Mouse (Mus musculus) midbrain, postnatal 0 days (tissue): ENCODE measurements around the gene Dhcr24. TPM values are rescaled to one million over a fixed set of nuclear protein-coding genes. Genes with fewer than 3 reads are reported as not detected.
A peak's percentile ranks its signal among the peaks of the same experiment; 100 is the strongest.

Experiments
- ATAC-seq: fragments of 200-750 bp; cut with Nextera tagmentation; 2 replicates; pipeline ENCODE4 v1.8.0; 2017; ENCODE audit warnings: moderate number of reproducible peaks, mild to moderate bottlenecking, moderate TSS enrichment, moderate library complexity; ENCODE audit not compliant: low FRiP score
- DNase-seq: peaks from one replicate; pipeline ENCODE4 v3.0.0-alpha.2; 2015; ENCODE audit warnings: low spot score
- H3K27ac ChIP-seq: fragments of 300-500 bp; sonication (generic); 2 replicates; pipeline ENCODE4 v1.5.1; 2014; ENCODE audit warnings: low read depth, mild to moderate bottlenecking, low read length, mixed read lengths
- H3K27me3 ChIP-seq: fragments of 300-500 bp; sonication (generic); 2 replicates; pipeline ENCODE4 v1.6.1; 2014; ENCODE audit warnings: low read length, control low read depth, mixed read lengths; ENCODE audit not compliant: insufficient read depth
- H3K36me3 ChIP-seq: fragments of 300-500 bp; sonication (generic); 2 replicates; pipeline ENCODE4 v1.6.1; 2014; ENCODE audit warnings: low read length, control low read depth, mixed read lengths; ENCODE audit not compliant: insufficient read depth
- H3K4me1 ChIP-seq: fragments of 300-500 bp; sonication (generic); 2 replicates; pipeline ENCODE4 v1.6.1; 2014; ENCODE audit warnings: mild to moderate bottlenecking, control low read depth, antibody characterized with exemption, low read length, mixed read lengths; ENCODE audit not compliant: insufficient read depth
- H3K4me2 ChIP-seq: fragments of 300-500 bp; sonication (generic); 2 replicates; pipeline ENCODE4 v1.6.1; 2014; ENCODE audit warnings: low read depth, mild to moderate bottlenecking, low read length, mixed read lengths; ENCODE audit not compliant: poor library complexity, severe bottlenecking
- H3K4me3 ChIP-seq: fragments of 300-500 bp; sonication (generic); 2 replicates; pipeline ENCODE4 v1.5.1; 2014; ENCODE audit warnings: low read depth, mild to moderate bottlenecking, low read length, moderate library complexity
- H3K9ac ChIP-seq: fragments of 300-500 bp; sonication (generic); replicated peaks from 2 replicates; pipeline ENCODE4 v1.6.1; 2014; ENCODE audit warnings: mild to moderate bottlenecking, low read length, moderate library complexity, mixed read lengths; ENCODE audit not compliant: poor library complexity, severe bottlenecking
- H3K9me3 ChIP-seq: fragments of 300-500 bp; sonication (generic); 2 replicates; pipeline ENCODE4 v1.6.1; 2016; ENCODE audit warnings: low read length, control low read depth
- CTCF ChIP-seq: IDR thresholded peaks from 2 replicates; pipeline ENCODE4 v1.5.1; 2016; ENCODE audit warnings: antibody characterized with exemption, mild to moderate bottlenecking
- WGBS: fragments of 180-500 bp; shearing (Covaris S2); extraction: QIAGEN DNeasy Blood & Tissue Kit; methylation state at CpG from one replicate; pipeline ENCODE4 v1.1.7; 2014; 5-methylcytosine and 5-hydroxymethylcytosine counted together
- polyA plus RNA-seq: library from polyadenylated mRNA; unstranded; fragments of >200 nt; fragmentation: Nextera tagmentation; extraction: Ambion mirVana; gene quantifications from 2 replicates; pipeline ENCODE4 v1.2.1, GENCODE M21; 2015
- total RNA-seq: library from RNA; depleted of rRNA; stranded (reverse); fragments of >200 nt; gene quantifications from 2 replicates; pipeline ENCODE4 v1.2.3, GENCODE M21; 2014

Gene Dhcr24
- total and polyA plus RNA-seq, 2 experiments from 2014 or later = 8.1 to 139 TPM

DNA sequence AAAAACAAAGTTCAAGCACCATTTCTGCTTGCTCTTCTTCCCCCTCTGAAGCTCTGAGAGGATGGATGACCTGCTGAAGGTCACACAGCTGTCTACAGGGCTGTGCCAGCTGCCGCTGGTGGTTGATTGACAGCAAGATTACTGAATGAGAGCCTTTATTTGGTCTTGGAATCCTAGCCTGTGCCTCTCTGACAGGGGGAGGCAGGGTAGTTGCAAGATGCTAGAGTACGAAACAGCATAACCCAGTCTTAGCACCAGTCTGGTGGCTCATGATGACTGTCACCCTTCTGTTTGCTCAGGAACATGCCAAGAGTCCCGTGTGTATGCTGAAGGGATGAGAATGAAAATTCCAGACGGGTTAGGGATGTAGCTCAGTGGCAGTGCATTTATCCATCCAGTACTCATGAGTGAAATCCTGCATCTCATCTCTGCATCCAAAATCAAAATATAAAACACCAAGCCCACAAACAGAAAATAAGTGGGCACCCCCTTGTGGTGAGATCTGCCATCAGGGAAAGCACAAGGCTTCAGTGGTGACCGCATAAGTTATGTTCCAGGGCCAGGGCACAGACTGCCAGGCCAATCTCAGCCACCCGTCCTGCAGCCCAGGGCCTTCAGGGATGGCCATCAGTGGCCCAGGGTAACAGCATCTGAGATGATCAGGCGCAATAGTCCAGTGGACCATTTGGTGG lies 32.8 kb upstream of the Dhcr24 start:
- H3K4me2 ChIP-seq = no peak overlapping the region
- no peaks in the 10 kb centered on the region for H3K36me3 ChIP-seq
- 73% methylated on average over 7 of the region's 7 CpGs for WGBS
- H3K4me3 ChIP-seq = no peak overlapping the region
- H3K9me3 ChIP-seq = no peaks in the 10 kb centered on the region
- no peak overlapping the region for H3K27ac ChIP-seq
- ATAC-seq (no peak), DNase-seq (peak; percentile 32)
- H3K27me3 ChIP-seq = no peaks in the 10 kb centered on the region
- no peaks in the 10 kb centered on the region for H3K4me1 ChIP-seq
- peak; percentile 66 for TF ChIP-seq CTCF
- no peak overlapping the region for H3K9ac ChIP-seq

GRCm38 (mm10) chr4:106529375-106530112 lies 31.3 kb upstream of the Dhcr24 start:
- Histone ChIP-seq H3K4me1 (no peaks in the 10 kb centered on the region), H3K27ac (no peak overlapping the region), H3K27me3 (no peaks in the 10 kb centered on the region), H3K9me3 (no peaks in the 10 kb centered on the region), H3K36me3 (no peaks in the 10 kb centered on the region), H3K9ac (no peak overlapping the region), H3K4me2 (peak overlapping the region; percentile 42), H3K4me3 (peak overlapping the region; percentile 9; the same call in 1 of the 2 replicates)
- WGBS = 14% methylated on average over 17 of the region's 17 CpGs
- peak; percentile 97 for DNase-seq
- TF ChIP-seq CTCF = peak; percentile 100
- peak; percentile 90 for ATAC-seq

DNA sequence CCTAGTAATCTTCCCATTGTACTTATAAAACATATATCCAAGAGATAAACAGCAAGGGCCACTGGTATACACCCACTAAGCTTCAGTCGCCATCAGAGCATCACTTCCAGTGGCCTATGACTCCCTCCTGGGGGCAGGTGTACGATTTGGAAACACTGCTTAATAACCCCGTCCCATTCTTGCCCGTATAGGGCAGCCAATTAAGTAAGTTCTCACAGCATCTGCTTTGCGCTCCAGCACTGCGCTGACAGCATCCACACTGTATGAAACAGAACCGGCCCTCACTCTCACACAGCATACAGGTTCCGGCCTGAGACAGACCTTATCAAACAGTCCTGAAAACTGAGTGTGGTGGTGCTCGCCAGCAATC lies 30.7 kb upstream of the Dhcr24 start:
- 63% methylated on average over 9 of the region's 9 CpGs for WGBS
- Histone ChIP-seq H3K4me3 (no peak overlapping the region), H3K9ac (no peak overlapping the region), H3K4me1 (no peaks in the 10 kb centered on the region), H3K36me3 (no peaks in the 10 kb centered on the region), H3K4me2 (no peak overlapping the region), H3K27ac (no peak overlapping the region), H3K9me3 (no peaks in the 10 kb centered on the region), H3K27me3 (no peaks in the 10 kb centered on the region)
- ATAC-seq = peak; percentile 44; the same call in 1 of the 2 replicates
- TF ChIP-seq CTCF = no peak
- no peak for DNase-seq

- no peaks in the 10 kb centered on the region for H3K36me3 ChIP-seq
- 64% methylated on average over 7 of the region's 7 CpGs for WGBS
- no peak overlapping the region for H3K4me2 ChIP-seq
- ATAC-seq = no peak
- H3K4me3 ChIP-seq = no peak overlapping the region
- no peaks in the 10 kb centered on the region for H3K9me3 ChIP-seq
- H3K4me1 ChIP-seq = no peaks in the 10 kb centered on the region
- no peak overlapping the region for H3K9ac ChIP-seq
- H3K27ac ChIP-seq = no peak overlapping the region
- peak; percentile 30 for TF ChIP-seq CTCF
- no peaks in the 10 kb centered on the region for H3K27me3 ChIP-seq
- no peak for DNase-seq
Observed at GRCm38 (mm10) chr4:106533421-106534080, 27.3 kb upstream of the Dhcr24 start.

- Histone ChIP-seq H3K9ac (no peak overlapping the region), H3K4me3 (no peak overlapping the region), H3K4me1 (no peaks in the 10 kb centered on the region), H3K27me3 (no peaks in the 10 kb centered on the region), H3K9me3 (no peaks in the 10 kb centered on the region), H3K36me3 (no peaks in the 10 kb centered on the region), H3K27ac (no peak overlapping the region), H3K4me2 (no peak overlapping the region)
- ATAC-seq = no peak
- TF ChIP-seq CTCF = no peak
- DNase-seq = no peak
- WGBS = 63% methylated on average over 7 of the region's 7 CpGs
Observed at GRCm38 (mm10) chr4:106534256-106534655, 26.6 kb upstream of the Dhcr24 start.

- Histone ChIP-seq H3K4me2 (no peak overlapping the region), H3K9me3 (no peaks in the 10 kb centered on the region), H3K4me1 (no peaks in the 10 kb centered on the region), H3K9ac (no peak overlapping the region), H3K36me3 (no peaks in the 10 kb centered on the region), H3K4me3 (no peak overlapping the region), H3K27ac (no peak overlapping the region), H3K27me3 (no peaks in the 10 kb centered on the region)
- 89% methylated on average over 5 of the region's 5 CpGs for WGBS
- TF ChIP-seq CTCF = no peak
- ATAC-seq = no peak
- no peak for DNase-seq
Observed at GRCm38 (mm10) chr4:106539756-106540155, 21.1 kb upstream of the Dhcr24 start.
